Mouse (Mus musculus): Measurements from ENCODE around the gene Tmem231.

Gene Tmem231

GRCm38 (mm10) chr8:111933348-111934076 lies at the start of gene Tmem231:
Gene Tmem231 (minus strand): TSS chr8:111933881.
- in situ Hi-C loops (cut with MboI, MseI), result no loop called here

GRCm38 (mm10) chr8:111982116-111982515 lies 48.4 kb upstream of the Tmem231 start:
- in situ Hi-C loops (cut with MboI, MseI), result loop anchor here in 1 of 2 experiments (5.0 kb wide), 1 partner anchor 35 kb away; no protein-coding TSS in a partner anchor

- in situ Hi-C loops (cut with MboI, MseI), result no loop called here
Measured at GRCm38 (mm10) chr8:111978147-111978546, 44.5 kb upstream of the Tmem231 start.

DNA sequence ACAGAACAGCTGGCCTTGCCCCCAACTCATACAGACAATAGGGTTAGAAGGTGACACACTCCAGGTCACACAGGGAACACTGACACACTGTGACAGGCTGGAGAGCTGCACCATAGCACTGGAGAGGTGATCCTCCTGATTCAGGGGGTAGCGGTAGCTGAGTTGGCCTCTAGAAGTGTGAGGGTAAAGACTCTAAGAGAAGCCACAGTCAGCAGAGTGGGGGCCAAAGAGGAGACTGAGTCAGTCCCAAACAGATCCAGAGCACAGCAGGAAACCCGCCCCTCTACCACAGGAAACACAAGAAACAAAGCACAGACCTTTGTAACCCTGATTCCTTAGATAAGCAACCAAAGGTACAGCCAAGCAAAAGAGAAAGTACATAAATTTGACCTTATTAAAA lies 42.6 kb upstream of the Tmem231 start:
- in situ Hi-C loops (cut with MboI, MseI), result no loop called here

- in situ Hi-C loops (cut with MboI, MseI), result no loop called here
Measured at GRCm38 (mm10) chr8:111975706-111976105, 42.0 kb upstream of the Tmem231 start.

- in situ Hi-C loops (cut with MboI, MseI), result no loop called here
Measured at GRCm38 (mm10) chr8:111974138-111974537, 40.5 kb upstream of the Tmem231 start.

DNA sequence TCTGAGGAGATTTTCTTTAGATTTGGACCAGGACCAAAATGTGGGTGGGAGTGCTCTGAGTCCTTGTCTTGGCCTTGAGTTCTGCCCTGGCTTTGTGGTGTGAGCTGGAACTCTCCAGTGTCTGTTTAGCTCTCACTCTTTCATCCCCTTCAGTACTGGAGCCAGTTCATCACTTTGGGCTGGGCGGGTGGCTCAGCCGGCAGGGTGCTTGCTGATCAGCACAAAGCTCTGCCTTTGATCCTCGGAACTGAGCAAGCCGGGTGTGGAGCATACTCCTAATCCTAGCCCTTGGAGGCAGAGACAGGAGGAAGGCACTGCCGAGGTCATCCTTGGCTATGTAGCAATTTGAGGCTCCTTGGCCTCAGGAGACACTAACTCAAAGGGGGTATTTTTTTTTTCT lies 35.3 kb upstream of the Tmem231 start:
- in situ Hi-C loops (cut with MboI, MseI), result loop anchor here (10.0 kb wide), 2 partner anchors 1194 to 1454 kb away; no protein-coding TSS in a partner anchor

DNA sequence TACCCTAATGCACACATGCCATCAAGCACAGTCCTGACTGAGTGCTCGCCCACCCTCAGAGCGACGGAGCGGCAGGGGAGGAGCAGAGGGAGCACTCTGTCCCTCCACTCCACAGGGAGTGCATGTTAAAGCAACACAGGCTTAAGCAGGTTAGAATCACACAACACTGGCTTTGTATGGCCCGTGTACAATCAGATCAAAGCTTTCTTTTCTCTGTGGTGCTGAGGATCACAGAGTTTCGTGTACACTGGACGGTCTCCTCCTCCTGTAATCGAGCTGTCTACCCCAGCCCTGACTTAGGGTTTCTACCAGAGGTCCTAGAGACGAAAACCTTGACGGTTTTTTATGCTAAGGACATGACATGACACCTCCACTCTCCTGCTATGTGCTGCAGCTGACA lies 34.9 kb upstream of the Tmem231 start:
- in situ Hi-C loops (cut with MboI, MseI), result loop anchor here (10.0 kb wide), 2 partner anchors 1194 to 1454 kb away; no protein-coding TSS in a partner anchor

DNA sequence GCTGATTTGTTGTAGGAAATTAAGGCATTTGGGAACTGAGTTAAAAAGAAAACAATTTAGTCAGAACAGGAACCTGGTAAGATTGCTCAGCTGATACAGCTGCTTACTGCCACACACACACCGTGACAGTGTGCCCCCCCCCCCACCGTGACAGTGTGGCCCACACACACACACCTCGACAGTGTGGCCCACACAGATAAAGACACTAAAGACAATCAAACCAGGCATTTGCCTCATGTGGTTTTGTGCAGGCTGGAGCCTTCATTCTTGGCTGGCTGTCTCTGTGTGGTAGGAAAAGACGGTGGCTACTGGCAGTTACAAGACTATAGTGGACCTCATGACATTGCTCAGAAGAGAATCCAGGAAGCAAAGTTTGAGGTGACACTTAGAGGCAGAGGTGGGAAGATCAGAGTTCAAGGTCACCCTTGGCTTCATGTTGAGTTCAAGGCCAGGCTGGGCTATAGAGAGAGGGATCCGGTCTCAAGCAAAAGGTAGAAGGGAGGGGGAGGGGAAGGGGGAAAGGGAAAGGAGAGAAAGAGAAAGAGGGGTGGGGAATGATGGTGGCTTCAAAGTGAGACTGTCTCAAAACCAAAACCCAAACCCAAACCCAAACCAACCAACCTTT lies 33.7 kb upstream of the Tmem231 start:
- in situ Hi-C loops (cut with MboI, MseI), result loop anchor here (10.0 kb wide), 2 partner anchors 1193 to 1453 kb away; no protein-coding TSS in a partner anchor

GRCm38 (mm10) chr8:111964849-111965561 lies 31.3 kb upstream of the Tmem231 start:
- in situ Hi-C loops (cut with MboI, MseI), result loop anchor here (10.0 kb wide), 2 partner anchors 1190 to 1450 kb away; no protein-coding TSS in a partner anchor

DNA sequence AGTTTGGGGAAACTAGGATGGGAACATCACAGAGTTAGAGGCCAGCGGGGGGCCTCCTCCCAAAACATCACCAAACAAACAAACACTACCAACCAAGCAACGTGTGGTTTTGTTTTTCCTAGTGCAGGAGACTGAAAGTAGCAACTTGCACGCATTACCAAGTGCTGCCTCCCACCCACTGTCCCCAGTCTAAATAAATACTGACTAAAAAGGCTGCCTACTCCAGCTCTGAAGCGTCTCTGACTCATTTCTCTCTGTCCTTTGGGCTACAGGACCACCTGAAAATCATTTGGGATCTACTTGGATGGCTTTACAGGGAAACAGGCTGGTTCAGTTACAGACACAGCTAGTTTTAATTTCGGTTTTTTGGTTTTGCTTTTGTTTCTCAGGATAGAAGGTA lies 30.7 kb upstream of the Tmem231 start:
- in situ Hi-C loops (cut with MboI, MseI), result loop anchor here (10.0 kb wide), 2 partner anchors 1190 to 1450 kb away; no protein-coding TSS in a partner anchor

GRCm38 (mm10) chr8:111963546-111963945 lies 29.9 kb upstream of the Tmem231 start:
- in situ Hi-C loops (cut with MboI, MseI), result loop anchor here (10.0 kb wide), 2 partner anchors 1189 to 1449 kb away; no protein-coding TSS in a partner anchor

DNA sequence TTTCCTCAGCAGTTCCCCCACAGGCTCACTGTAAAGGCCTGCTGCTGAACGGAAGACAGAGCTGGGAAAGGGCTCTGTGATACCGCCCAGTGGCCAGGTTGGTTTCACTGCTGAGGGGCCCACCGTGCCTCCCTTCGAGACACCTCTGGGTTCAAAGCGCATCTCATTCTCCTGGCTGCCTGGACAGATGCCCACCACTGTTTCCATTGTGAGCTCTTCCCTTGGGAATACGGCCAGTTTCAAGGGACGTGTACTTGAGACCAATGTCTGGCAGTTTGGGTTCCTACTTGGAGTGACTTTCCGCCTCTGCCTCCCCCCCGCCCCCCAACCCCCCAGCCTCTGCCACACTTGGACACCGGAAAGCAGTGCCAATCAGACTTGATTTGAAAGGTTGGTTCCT lies 29.4 kb upstream of the Tmem231 start:
- in situ Hi-C loops (cut with MboI, MseI), result loop anchor here (10.0 kb wide), 2 partner anchors 1188 to 1448 kb away; no protein-coding TSS in a partner anchor

DNA sequence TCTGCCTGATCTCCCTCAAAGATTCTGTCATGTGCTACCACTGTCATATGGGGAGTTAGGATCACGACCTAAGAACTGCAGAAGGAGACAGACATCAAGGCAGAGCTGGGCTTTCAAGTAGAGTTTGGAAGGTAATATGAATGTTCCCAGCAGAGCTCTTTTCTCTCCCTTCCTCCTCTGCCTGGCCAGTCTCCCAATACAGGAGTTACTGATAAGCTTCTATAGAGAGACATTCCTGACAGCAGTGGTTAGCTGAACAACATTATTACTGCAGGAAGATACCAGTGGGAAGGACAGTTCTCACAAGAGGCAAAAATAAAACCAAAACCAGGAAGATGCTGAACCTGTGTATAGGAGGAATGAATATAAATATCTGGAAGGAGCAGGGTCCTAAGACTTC lies 28.9 kb upstream of the Tmem231 start:
- in situ Hi-C loops (cut with MboI, MseI), result loop anchor here (10.0 kb wide), 2 partner anchors 1188 to 1448 kb away; no protein-coding TSS in a partner anchor

DNA sequence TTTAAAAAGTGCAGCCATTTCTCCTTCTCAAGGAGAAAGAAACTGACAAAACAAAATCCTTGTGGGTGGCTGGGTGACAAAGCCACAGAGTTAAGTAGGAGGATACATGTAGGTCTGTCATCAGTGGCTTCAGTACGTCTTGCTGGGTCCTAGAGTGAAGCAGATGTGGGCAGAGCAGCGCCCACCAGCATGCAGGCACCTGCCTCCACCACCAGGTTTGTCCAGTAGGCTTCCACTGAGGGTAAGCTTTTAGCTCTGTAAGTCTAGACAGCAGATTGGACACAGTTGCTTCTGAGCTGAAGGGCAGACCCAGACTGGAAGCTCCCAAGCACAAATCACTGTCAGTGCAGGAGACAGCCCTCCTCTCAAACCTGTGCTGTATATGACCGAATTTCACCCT lies 27.6 kb upstream of the Tmem231 start:
- in situ Hi-C loops (cut with MboI, MseI), result loop anchor here (10.0 kb wide), 2 partner anchors 1187 to 1447 kb away; no protein-coding TSS in a partner anchor

GRCm38 (mm10) chr8:111960591-111961321 lies 27.1 kb upstream of the Tmem231 start:
- in situ Hi-C loops (cut with MboI, MseI), result loop anchor here (10.0 kb wide), 2 partner anchors 1186 to 1446 kb away; no protein-coding TSS in a partner anchor

GRCm38 (mm10) chr8:111957231-111957630 lies 23.6 kb upstream of the Tmem231 start:
- in situ Hi-C loops (cut with MboI, MseI), result no loop called here

- in situ Hi-C loops (cut with MboI, MseI), result no loop called here
Measured at GRCm38 (mm10) chr8:111955879-111956278, 22.2 kb upstream of the Tmem231 start.

DNA sequence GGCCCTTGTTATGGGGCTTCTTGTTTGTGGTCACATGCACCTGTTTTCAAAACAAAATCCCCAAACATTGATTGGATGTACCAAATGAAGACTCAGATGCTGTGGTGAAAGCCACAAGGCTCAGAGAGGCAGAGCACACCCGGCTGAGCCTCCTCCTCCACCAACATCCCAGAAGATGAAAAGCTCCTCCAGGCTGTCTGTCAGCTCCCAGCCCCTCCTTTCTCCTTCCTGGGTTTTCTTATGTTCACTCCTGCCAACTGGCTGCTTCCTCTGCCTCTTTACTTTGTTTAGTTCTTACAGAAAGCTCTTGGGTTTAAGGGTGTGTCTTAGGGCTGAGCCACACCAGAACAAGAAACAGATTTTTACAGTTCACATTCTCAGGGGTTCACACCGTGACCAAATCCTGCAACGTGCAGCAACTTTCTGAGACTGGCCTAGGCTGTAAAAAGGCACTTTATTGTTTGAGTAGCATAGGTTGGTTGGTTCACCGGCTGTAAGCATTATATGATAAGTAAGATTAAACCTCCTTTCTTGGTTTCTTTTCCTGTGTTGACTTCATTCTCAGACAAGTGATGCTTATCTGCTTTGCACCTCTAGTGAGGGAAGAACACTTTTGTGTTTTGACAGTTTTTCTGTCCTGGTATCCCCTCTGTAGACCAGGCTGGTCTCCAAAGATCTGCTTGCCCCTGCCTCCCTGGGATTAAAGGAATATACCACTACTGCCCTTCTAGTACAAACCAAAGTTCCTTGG lies 21.3 kb upstream of the Tmem231 start:
- in situ Hi-C loops (cut with MboI, MseI), result no loop called here

GRCm38 (mm10) chr8:111951936-111952335 lies 18.3 kb upstream of the Tmem231 start:
- in situ Hi-C loops (cut with MboI, MseI), result no loop called here

All from T-helper 17 cell (primary cell).